ENCODE assay signal across 23 mouse cellular contexts in genomic region chr9:105819155-105819709, GRCm38 (mm10). TPM values are rescaled to one million over a fixed set of nuclear protein-coding genes. Genes with fewer than 3 reads are reported as not detected.
DNase-seq lines count a peak whose midpoint lies in the region; ATAC-seq lines count a peak whose summit lies in the region.
"Had no signal": no experiment of that assay in that cellular context is flagged by ENCODE, and none has a peak within 500 bp of the region (broad histone marks: within the 10 kb centered on the region; RNA-seq: fewer than 3 reads in every experiment).

No protein-coding gene starts in this region.

- peak overlapping the region; percentile 21 for H3K4me2 ChIP-seq in heart, embryonic 13.5 days
- H3K4me2 ChIP-seq in heart, embryonic 11.5 days, result no peak overlapping the region
- H3K4me2 ChIP-seq in liver, embryonic 12.5 days, result no peak overlapping the region
- no peak overlapping the region for H3K4me2 ChIP-seq in liver, embryonic 11.5 days
- H3K4me2 ChIP-seq: forebrain, embryonic 13.5 days; midbrain, embryonic 11.5 days; neural tube, embryonic 13.5 days had no signal

- H3K27me3 ChIP-seq in heart, embryonic 13.5 days (replicated peaks), result 0 out of 2 replicates have a peak, but pooled peaks cover 3% of the 10 kb centered on the region
- no peaks in the 10 kb centered on the region for H3K27me3 ChIP-seq in heart, embryonic 11.5 days (ENCODE audit: control insufficient read depth, insufficient read depth, low read length)
- H3K27me3 ChIP-seq in liver, embryonic 12.5 days (replicated peaks), result no peaks in the 10 kb centered on the region
- H3K27me3 ChIP-seq in liver, embryonic 11.5 days (replicated peaks; ENCODE audit: control insufficient read depth, insufficient read depth, low read length), result no peaks in the 10 kb centered on the region
- H3K27me3 ChIP-seq: forebrain, embryonic 13.5 days; neural tube, embryonic 13.5 days had no signal

- H3K9ac ChIP-seq in heart, embryonic 13.5 days, result no peak overlapping the region
- H3K9ac ChIP-seq in heart, embryonic 11.5 days (ENCODE audit: low read depth, low read length), result no peak overlapping the region
- no peak overlapping the region for H3K9ac ChIP-seq in liver, embryonic 12.5 days
- no peak overlapping the region for H3K9ac ChIP-seq in liver, embryonic 11.5 days (ENCODE audit: low read depth, low read length)
- H3K9ac ChIP-seq: forebrain, embryonic 13.5 days; neural tube, embryonic 13.5 days had no signal

- no peak for DNase-seq in liver, embryonic 11.5 days (ENCODE audit: low spot score)
- no peak for DNase-seq in thymus, postnatal 4 days
- DNase-seq: cerebellum, adult 2 months; gastrocnemius, postnatal 10 days; kidney, adult 9 months; kidney, postnatal 4 days; layer of hippocampus, adult 9-11 months; lung, adult 18-20 months had no signal

- H3K4me1 ChIP-seq in heart, embryonic 13.5 days, result no peaks in the 10 kb centered on the region
- H3K4me1 ChIP-seq in heart, embryonic 11.5 days (ENCODE audit: control insufficient read depth, insufficient read depth, low read length), result no peaks in the 10 kb centered on the region
- no peaks in the 10 kb centered on the region for H3K4me1 ChIP-seq in liver, embryonic 12.5 days
- H3K4me1 ChIP-seq in liver, embryonic 11.5 days (replicated peaks; ENCODE audit: control insufficient read depth, insufficient read depth, low read length), result no peaks in the 10 kb centered on the region
- H3K4me1 ChIP-seq: embryonic facial prominence, embryonic 10.5 days; forebrain, embryonic 13.5 days; heart, embryonic 10.5 days; limb, embryonic 10.5 days; neural tube, embryonic 13.5 days had no signal

- no peaks in the 10 kb centered on the region for H3K36me3 ChIP-seq in heart, embryonic 13.5 days
- H3K36me3 ChIP-seq in heart, embryonic 11.5 days (ENCODE audit: control insufficient read depth, insufficient read depth, low read length), result no peaks in the 10 kb centered on the region
- H3K36me3 ChIP-seq in liver, embryonic 12.5 days, result no peaks in the 10 kb centered on the region
- H3K36me3 ChIP-seq in liver, embryonic 11.5 days (ENCODE audit: control insufficient read depth, insufficient read depth, low read length), result no peaks in the 10 kb centered on the region
- H3K36me3 ChIP-seq: embryonic facial prominence, embryonic 10.5 days; heart, embryonic 10.5 days; limb, embryonic 10.5 days; neural tube, embryonic 13.5 days had no signal

- no peak overlapping the region for H3K27ac ChIP-seq in heart, embryonic 13.5 days (replicated peaks)
- no peak overlapping the region for H3K27ac ChIP-seq in heart, embryonic 11.5 days (ENCODE audit: low read depth, low read length)
- H3K27ac ChIP-seq in liver, embryonic 12.5 days, result no peak overlapping the region
- no peak overlapping the region for H3K27ac ChIP-seq in liver, embryonic 11.5 days (ENCODE audit: low read depth, low read length)
- H3K27ac ChIP-seq: embryonic facial prominence, embryonic 10.5 days; forebrain, embryonic 13.5 days; heart, embryonic 10.5 days; left cerebral cortex, adult 2 months; limb, embryonic 10.5 days; neural tube, embryonic 13.5 days had no signal

- ATAC-seq in heart, embryonic 13.5 days (ENCODE audit: extremely low read depth, insufficient number of reproducible peaks, low FRiP score, low TSS enrichment), result no peak
- no peak; the same call in 1 of the 2 replicates for ATAC-seq in heart, embryonic 11.5 days (replicated peaks; ENCODE audit: insufficient number of reproducible peaks, low FRiP score, low TSS enrichment)
- peak; percentile 68 for ATAC-seq in liver, embryonic 12.5 days
- no peak for ATAC-seq in liver, embryonic 11.5 days (replicated peaks; ENCODE audit: low FRiP score)
- ATAC-seq in erythroid progenitor cell, adult 5-6 weeks (replicated peaks; ENCODE audit: low FRiP score, poor library complexity, severe bottlenecking), result peak; percentile 73
- peak; percentile 71 for ATAC-seq in megakaryocyte progenitor cell, adult 5-6 weeks (replicated peaks; ENCODE audit: poor library complexity)
- ATAC-seq: forebrain, embryonic 13.5 days had no signal

- H3K9me3 ChIP-seq in heart, embryonic 13.5 days, result no peaks in the 10 kb centered on the region
- no peaks in the 10 kb centered on the region for H3K9me3 ChIP-seq in heart, embryonic 11.5 days (replicated peaks; ENCODE audit: control insufficient read depth, low read length)
- no peaks in the 10 kb centered on the region for H3K9me3 ChIP-seq in liver, embryonic 12.5 days (replicated peaks)
- H3K9me3 ChIP-seq in liver, embryonic 11.5 days (ENCODE audit: control insufficient read depth, low read length), result no peaks in the 10 kb centered on the region
- H3K9me3 ChIP-seq: embryonic facial prominence, embryonic 10.5 days; forebrain, embryonic 13.5 days; heart, embryonic 10.5 days; limb, embryonic 10.5 days; neural tube, embryonic 13.5 days had no signal

- 55% methylated on average over 29 of the region's 29 CpGs for WGBS in heart, embryonic 13.5 days
- WGBS in heart, embryonic 11.5 days (ENCODE audit: insufficient replicate concordance), result 52% methylated on average over 29 of the region's 29 CpGs
- WGBS in liver, embryonic 12.5 days (ENCODE audit: insufficient replicate concordance), result 45% methylated on average over 29 of the region's 29 CpGs
- WGBS in liver, embryonic 11.5 days, result 53% methylated on average over 29 of the region's 29 CpGs

- H3K4me3 ChIP-seq in heart, embryonic 13.5 days, result no peak overlapping the region
- H3K4me3 ChIP-seq in heart, embryonic 11.5 days (ENCODE audit: low read depth, low read length), result no peak overlapping the region
- H3K4me3 ChIP-seq in liver, embryonic 12.5 days, result no peak overlapping the region
- H3K4me3 ChIP-seq in liver, embryonic 11.5 days (ENCODE audit: low read depth, low read length), result no peak overlapping the region
- H3K4me3 ChIP-seq: embryonic facial prominence, embryonic 10.5 days; forebrain, embryonic 13.5 days; heart, embryonic 10.5 days; left cerebral cortex, adult 2 months; limb, embryonic 10.5 days; neural tube, embryonic 13.5 days had no signal

RNA-seq across cellular contexts. Expression of gene Col6a6, which starts 8.7 kb away (rescaled TPM):
- 1.6 and 2.1 TPM in 2 replicates for polyA plus RNA-seq in heart, embryonic 13.5 days (2015; fragmentation: Nextera tagmentation; extraction: Ambion mirVana)
- polyA plus RNA-seq in heart, embryonic 11.5 days (2014; fragmentation: Nextera tagmentation; extraction: Ambion mirVana), result 0.38 and 0.69 TPM in 2 replicates
- 0.13 and 0.19 TPM in 2 replicates for polyA plus RNA-seq in liver, embryonic 12.5 days (2016; fragmentation: Nextera tagmentation; extraction: Ambion mirVana)
- 0.16 and 0.21 TPM in 2 replicates for polyA plus RNA-seq in liver, embryonic 11.5 days (2014; fragmentation: Nextera tagmentation; extraction: Ambion mirVana)
- not detected in 2 replicates for total RNA-seq in erythroid progenitor cell, adult 5-6 weeks (2015; ENCODE audit: low replicate concordance)
- not detected in 2 replicates for total RNA-seq in erythroid progenitor cell, adult 5-6 weeks (2017; ENCODE audit: low replicate concordance)
- total RNA-seq in megakaryocyte progenitor cell, adult 5-6 weeks (2015), result not detected in 2 replicates
- not detected in 2 replicates for total RNA-seq in megakaryocyte progenitor cell, adult 5-6 weeks (2017)
- total RNA-seq: CH12.LX; common myeloid progenitor, adult 5-6 weeks had no signal
- polyA plus RNA-seq: small intestine, adult 2 months had no signal

Comparison
In these comparisons a context has a peak if more than half of its experiments do, and no peak if none do; other contexts are left out.
1. ATAC-seq: peak in liver, embryonic 12.5 days (single experiment), erythroid progenitor cell, adult 5-6 weeks (single experiment) and megakaryocyte progenitor cell, adult 5-6 weeks (single experiment); none in heart, embryonic 13.5 days (single experiment), heart, embryonic 11.5 days (single experiment) and liver, embryonic 11.5 days (single experiment).